Mouse (Mus musculus) megakaryocyte, embryonic 14.5 days (primary cell): ENCODE data around the gene Alkbh4.
A peak's percentile ranks its signal among the peaks of the same experiment; 100 is the strongest.

ENCODE experiments used
- FLI1 ChIP-seq: IDR thresholded peaks from 2 replicates; pipeline ENCODE4 v1.6.1; 2012; ENCODE audit warnings: low read length, inconsistent platforms, mixed read lengths
- GATA1 ChIP-seq: IDR thresholded peaks from 3 replicates; pipeline ENCODE4 v1.6.1; 2012; ENCODE audit warnings: mixed read lengths, low read length, inconsistent platforms, borderline replicate concordance

DNA sequence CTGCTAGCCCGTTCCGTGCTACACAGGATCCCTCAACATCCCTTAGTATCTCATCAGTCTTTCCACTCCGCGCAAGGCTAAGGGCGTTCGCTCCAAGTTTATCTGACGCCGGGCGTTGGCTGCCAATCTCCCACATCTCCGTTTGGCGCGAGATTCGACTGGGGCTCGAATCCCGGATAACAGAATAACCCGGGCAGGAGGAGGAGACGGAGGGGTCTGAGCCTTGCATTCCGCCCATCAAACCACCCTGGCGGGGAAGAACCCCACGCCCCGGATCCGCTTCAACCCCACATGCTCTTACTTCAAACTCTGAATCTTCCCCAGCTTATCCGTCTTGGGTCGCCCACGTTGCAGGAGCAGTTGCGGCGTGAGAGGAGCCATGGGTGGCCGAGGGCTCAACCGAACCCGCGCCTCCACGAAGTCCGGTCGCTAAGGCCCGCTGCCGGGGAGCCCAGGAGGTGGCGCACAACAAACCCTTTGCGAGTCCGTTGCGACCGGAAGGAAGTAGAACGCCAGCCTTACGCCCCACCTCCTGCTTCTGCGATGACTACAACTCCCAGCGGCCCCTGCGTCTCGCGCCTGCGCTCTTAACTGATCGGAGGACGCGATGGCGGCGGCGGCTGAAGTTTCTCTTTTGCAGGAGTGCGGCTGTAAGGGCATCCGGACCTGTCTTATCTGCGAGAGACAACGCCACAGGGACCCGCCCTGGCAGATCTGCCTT, at the start of gene Alkbh4, which contains the start of gene Lrwd1:
- TF ChIP-seq GATA1 = no peak
- TF ChIP-seq FLI1 = 0 out of 2 replicates have a peak, but pooled peaks have one; percentile 36
